ENCODE assay signal across 8 mouse cellular contexts in the genomic region with DNA sequence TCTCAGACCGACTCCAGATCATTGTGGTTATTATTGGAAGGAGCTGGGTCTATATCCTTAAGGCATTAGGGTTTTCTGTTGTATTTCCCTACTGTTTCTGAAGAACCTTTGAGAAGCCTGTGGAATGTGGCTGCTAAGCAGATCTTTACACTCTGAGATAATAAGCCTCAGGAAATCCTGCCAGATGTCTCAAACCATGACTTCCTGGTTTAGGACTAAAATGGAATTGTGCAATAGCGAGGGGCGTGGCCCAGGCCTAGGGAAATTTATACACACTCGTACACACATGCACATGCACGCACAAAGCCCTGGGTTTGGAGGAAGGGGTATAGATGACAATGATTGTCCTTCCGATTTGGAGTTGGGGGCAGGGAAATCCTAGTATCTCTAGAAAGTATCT. TPM values are rescaled to one million over a fixed set of nuclear protein-coding genes. Genes with fewer than 3 reads are reported as not detected.
DNase-seq lines count a peak whose midpoint lies in the region; ATAC-seq and TF ChIP-seq lines count a peak whose summit lies in the region.

No protein-coding gene starts in this region.

- no peak overlapping the region; the same call in 1 of the 2 replicates for H3K27ac ChIP-seq in intestine, postnatal 0 days (ENCODE audit: low read depth, low read length)
- H3K27ac ChIP-seq in lung, embryonic 16.5 days (ENCODE audit: low read length), result peak overlapping the region; percentile 66; the same call in 1 of the 2 replicates
- no peak overlapping the region for H3K27ac ChIP-seq in hindbrain, embryonic 11.5 days (ENCODE audit: low read depth, low read length)
- no peak overlapping the region for H3K27ac ChIP-seq in forebrain, embryonic 16.5 days (ENCODE audit: low read length)

- DNase-seq in thymus, postnatal 4 days, result peak; percentile 19
- no peak for DNase-seq in thymus, postnatal 10 days (ENCODE audit: low spot score in 2 of 2)
- peak; percentile 36 for DNase-seq in fat pad, adult 2 months (ENCODE audit: extremely low read depth, low read depth, low spot score)
- DNase-seq in hindbrain, embryonic 11.5 days (ENCODE audit: low spot score), result no peak

- no peak overlapping the region for H3K4me2 ChIP-seq in intestine, postnatal 0 days (replicated peaks; ENCODE audit: low read depth)
- H3K4me2 ChIP-seq in lung, embryonic 16.5 days (ENCODE audit: low read depth, low read length), result no peak overlapping the region
- no peak overlapping the region for H3K4me2 ChIP-seq in hindbrain, embryonic 11.5 days (replicated peaks; ENCODE audit: low read depth, low read length)
- no peak overlapping the region for H3K4me2 ChIP-seq in forebrain, embryonic 16.5 days (ENCODE audit: low read length)

- 49% methylated on average over 6 of the region's 6 CpGs for WGBS in intestine, postnatal 0 days
- 55% methylated on average over 6 of the region's 6 CpGs for WGBS in lung, embryonic 16.5 days
- WGBS in hindbrain, embryonic 11.5 days, result 91% methylated on average over 6 of the region's 6 CpGs
- 91% methylated on average over 6 of the region's 6 CpGs for WGBS in forebrain, embryonic 16.5 days

- no peak overlapping the region for H3K9ac ChIP-seq in intestine, postnatal 0 days (ENCODE audit: low read depth, low read length)
- no peak overlapping the region for H3K9ac ChIP-seq in lung, embryonic 16.5 days (ENCODE audit: low read length)
- no peak overlapping the region for H3K9ac ChIP-seq in hindbrain, embryonic 11.5 days (ENCODE audit: low read depth, low read length)
- H3K9ac ChIP-seq in forebrain, embryonic 16.5 days (replicated peaks; ENCODE audit: low read depth, low read length), result no peak overlapping the region

- H3K4me1 ChIP-seq in intestine, postnatal 0 days (replicated peaks; ENCODE audit: control insufficient read depth, insufficient read depth, low read length), result no peaks in the 10 kb centered on the region
- 0 out of 2 replicates have a peak, but pooled peaks cover 5% of the 10 kb centered on the region for H3K4me1 ChIP-seq in lung, embryonic 16.5 days (replicated peaks; ENCODE audit: control insufficient read depth, insufficient read depth, low read length)
- H3K4me1 ChIP-seq in hindbrain, embryonic 11.5 days (replicated peaks; ENCODE audit: control insufficient read depth, insufficient read depth, low read length), result no peaks in the 10 kb centered on the region
- no peaks in the 10 kb centered on the region for H3K4me1 ChIP-seq in forebrain, embryonic 16.5 days (replicated peaks; ENCODE audit: control insufficient read depth, insufficient read depth, low read length)

- no peaks in the 10 kb centered on the region for H3K9me3 ChIP-seq in intestine, postnatal 0 days (ENCODE audit: control insufficient read depth)
- no peaks in the 10 kb centered on the region for H3K9me3 ChIP-seq in lung, embryonic 16.5 days (ENCODE audit: control insufficient read depth, low read length)
- no peaks in the 10 kb centered on the region for H3K9me3 ChIP-seq in hindbrain, embryonic 11.5 days (ENCODE audit: control insufficient read depth, low read length)
- no peaks in the 10 kb centered on the region for H3K9me3 ChIP-seq in forebrain, embryonic 16.5 days (ENCODE audit: control insufficient read depth, low read length)

- no peaks in the 10 kb centered on the region for H3K27me3 ChIP-seq in intestine, postnatal 0 days (replicated peaks; ENCODE audit: control insufficient read depth, insufficient read depth, low read length)
- no peaks in the 10 kb centered on the region for H3K27me3 ChIP-seq in lung, embryonic 16.5 days (ENCODE audit: control insufficient read depth, insufficient read depth, low read depth, low read length)
- H3K27me3 ChIP-seq in hindbrain, embryonic 11.5 days (ENCODE audit: control insufficient read depth, insufficient read depth, low read length), result no peaks in the 10 kb centered on the region
- no peaks in the 10 kb centered on the region for H3K27me3 ChIP-seq in forebrain, embryonic 16.5 days (replicated peaks; ENCODE audit: control insufficient read depth, insufficient read depth, low read length)

- peak; percentile 67 for ATAC-seq in intestine, postnatal 0 days
- peak; percentile 88 for ATAC-seq in lung, embryonic 16.5 days (ENCODE audit: low read depth)
- ATAC-seq in hindbrain, embryonic 11.5 days (ENCODE audit: low FRiP score), result no peak
- ATAC-seq in forebrain, embryonic 16.5 days, result no peak
- no peak for ATAC-seq in megakaryocyte-erythroid progenitor cell, adult 5-6 weeks (replicated peaks; ENCODE audit: low FRiP score, low TSS enrichment, poor library complexity, severe bottlenecking)

- H3K36me3 ChIP-seq in intestine, postnatal 0 days (ENCODE audit: control insufficient read depth, insufficient read depth), result no peaks in the 10 kb centered on the region
- peaks cover 7% of the 10 kb centered on the region for H3K36me3 ChIP-seq in lung, embryonic 16.5 days (ENCODE audit: control insufficient read depth, insufficient read depth, low read length)
- H3K36me3 ChIP-seq in hindbrain, embryonic 11.5 days (ENCODE audit: control insufficient read depth, insufficient read depth, low read length), result no peaks in the 10 kb centered on the region
- 0 out of 2 replicates have a peak, but pooled peaks cover 7% of the 10 kb centered on the region for H3K36me3 ChIP-seq in forebrain, embryonic 16.5 days (ENCODE audit: control insufficient read depth, insufficient read depth)

- H3K4me3 ChIP-seq in intestine, postnatal 0 days (ENCODE audit: low read depth, low read length), result no peak overlapping the region
- H3K4me3 ChIP-seq in lung, embryonic 16.5 days (ENCODE audit: low read length), result no peak overlapping the region
- H3K4me3 ChIP-seq in hindbrain, embryonic 11.5 days (ENCODE audit: low read depth, low read length), result no peak overlapping the region
- no peak overlapping the region for H3K4me3 ChIP-seq in forebrain, embryonic 16.5 days (replicated peaks; ENCODE audit: low read length)

- TF ChIP-seq CTCF in intestine, postnatal 0 days (IDR thresholded peaks at IDR 0.05; ENCODE audit: low read depth), result no peak

RNA-seq across cellular contexts. Expression of a gene that starts 52.3 kb away (rescaled TPM):
- 0.18 TPM in 2 replicates for polyA plus RNA-seq in intestine, postnatal 0 days (2015; fragmentation: Nextera tagmentation; extraction: Ambion mirVana)
- 1.3 and 1.5 TPM in 2 replicates for polyA plus RNA-seq in lung, embryonic 16.5 days (2015; fragmentation: Nextera tagmentation; extraction: Ambion mirVana)
- polyA plus RNA-seq in hindbrain, embryonic 11.5 days (2014; fragmentation: Nextera tagmentation; extraction: Ambion mirVana), result 0.14 and 0.22 TPM in 2 replicates
- polyA plus RNA-seq in forebrain, embryonic 16.5 days (2015; fragmentation: Nextera tagmentation; extraction: Ambion mirVana), result 0.11 TPM in 1 of 2 replicates, not detected in the other
- total RNA-seq in megakaryocyte-erythroid progenitor cell, adult 5-6 weeks (2014; fragmentation: Nextera tagmentation), result not detected in 2 replicates
- total RNA-seq in megakaryocyte-erythroid progenitor cell, adult 5-6 weeks (2017), result not detected in 2 replicates

Comparison
In these comparisons a context has a peak if more than half of its experiments do, and no peak if none do; other contexts are left out.
1. DNase-seq: peak in thymus, postnatal 4 days (single experiment) and fat pad, adult 2 months (single experiment); none in thymus, postnatal 10 days (0 of 2) and hindbrain, embryonic 11.5 days (single experiment).
2. ATAC-seq: peak in intestine, postnatal 0 days (single experiment) and lung, embryonic 16.5 days (single experiment); none in hindbrain, embryonic 11.5 days (single experiment), forebrain, embryonic 16.5 days (single experiment) and megakaryocyte-erythroid progenitor cell, adult 5-6 weeks (single experiment).